In the genomic region with DNA sequence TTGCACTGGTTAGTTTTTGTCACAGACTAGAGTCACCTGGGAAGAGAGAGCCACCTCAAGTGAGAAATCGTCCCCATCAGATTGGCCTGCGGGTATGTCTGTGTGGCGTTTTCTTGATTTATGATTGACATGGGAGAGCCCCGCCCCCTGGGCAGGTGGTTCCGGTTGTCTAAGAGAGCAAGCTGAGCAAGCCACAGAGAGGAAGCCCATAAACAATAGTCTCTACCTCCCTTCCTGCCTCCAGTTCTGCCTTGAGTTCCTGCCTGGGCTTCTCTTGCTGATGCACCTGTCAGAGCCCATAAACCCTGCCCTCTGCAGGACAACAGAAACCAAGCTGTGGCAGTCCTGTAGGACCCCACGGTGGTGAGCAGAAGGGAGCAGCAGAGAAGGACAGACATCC, we compare ENCODE assay signal across 17 mouse cellular contexts. TPM values are rescaled to one million over a fixed set of nuclear protein-coding genes. Genes with fewer than 3 reads are reported as not detected.
"Had no signal": no experiment of that assay in that cellular context is flagged by ENCODE, and none has a peak within 500 bp of the region (broad histone marks: within the 10 kb centered on the region; RNA-seq: fewer than 3 reads in every experiment).

No protein-coding gene starts in this region.

- H3K36me3 ChIP-seq: limb, embryonic 10.5 days; liver, embryonic 12.5 days; lung, embryonic 15.5 days; midbrain, embryonic 13.5 days; stomach, embryonic 15.5 days had no signal

- H3K4me1 ChIP-seq: liver, embryonic 12.5 days; stomach, embryonic 15.5 days had no signal

- ATAC-seq: intestine, embryonic 16.5 days; liver, embryonic 12.5 days; midbrain, embryonic 13.5 days had no signal

- DNase-seq: kidney, adult 2 months; kidney, postnatal 36 days; layer of hippocampus, adult 9-11 months; layer of hippocampus, postnatal 36 days; right cerebral cortex, postnatal 14 days had no signal

- H3K4me3 ChIP-seq: limb, embryonic 10.5 days; liver, embryonic 12.5 days; lung, embryonic 15.5 days; midbrain, embryonic 13.5 days; stomach, embryonic 15.5 days had no signal

- H3K27ac ChIP-seq: kidney, postnatal 0 days; limb, embryonic 10.5 days; liver, embryonic 12.5 days; lung, embryonic 15.5 days; midbrain, embryonic 13.5 days; stomach, embryonic 15.5 days had no signal

- H3K4me2 ChIP-seq: liver, embryonic 12.5 days; lung, embryonic 15.5 days; midbrain, embryonic 13.5 days; stomach, embryonic 15.5 days had no signal

- H3K9ac ChIP-seq: liver, embryonic 12.5 days; lung, embryonic 15.5 days; midbrain, embryonic 13.5 days; stomach, embryonic 15.5 days had no signal

- H3K9me3 ChIP-seq: limb, embryonic 10.5 days; liver, embryonic 12.5 days; lung, embryonic 15.5 days; midbrain, embryonic 13.5 days; stomach, embryonic 15.5 days had no signal

RNA-seq across cellular contexts. Expression of gene Dlx4, which starts 12.7 kb away (rescaled TPM):
- total RNA-seq: layer of hippocampus, postnatal 36 days had no signal
- polyA plus RNA-seq: kidney, adult 2 months; kidney, postnatal 0 days; midbrain, embryonic 13.5 days; neural tube, embryonic 14.5 days; spleen, adult 2 months had no signal

RNA-seq across cellular contexts. Expression of gene Dlx3, which starts 13.4 kb away (rescaled TPM):
- total RNA-seq: layer of hippocampus, adult 18-20 months; layer of hippocampus, postnatal 36 days had no signal
- polyA plus RNA-seq: liver, embryonic 16.5 days; midbrain, postnatal 0 days; neural tube, embryonic 14.5 days; spleen, adult 2 months had no signal
